Mouse (Mus musculus) heart, adult 2 months (tissue): ENCODE data around the gene Anxa8.

Source experiments
- CTCF ChIP-seq: fragments of 200-600 bp; IDR thresholded peaks from 2 replicates; pipeline ENCODE4 v1.8.1; 2022; ENCODE audit warnings: antibody characterized with exemption, mild to moderate bottlenecking, moderate library complexity
- POLR2A ChIP-seq: fragments of 200-500 bp; IDR thresholded peaks from 2 replicates; pipeline ENCODE4 v1.6.1; 2011; ENCODE audit warnings: mild to moderate bottlenecking, low read depth, low read length, control low read depth; ENCODE audit not compliant: insufficient read depth

DNA sequence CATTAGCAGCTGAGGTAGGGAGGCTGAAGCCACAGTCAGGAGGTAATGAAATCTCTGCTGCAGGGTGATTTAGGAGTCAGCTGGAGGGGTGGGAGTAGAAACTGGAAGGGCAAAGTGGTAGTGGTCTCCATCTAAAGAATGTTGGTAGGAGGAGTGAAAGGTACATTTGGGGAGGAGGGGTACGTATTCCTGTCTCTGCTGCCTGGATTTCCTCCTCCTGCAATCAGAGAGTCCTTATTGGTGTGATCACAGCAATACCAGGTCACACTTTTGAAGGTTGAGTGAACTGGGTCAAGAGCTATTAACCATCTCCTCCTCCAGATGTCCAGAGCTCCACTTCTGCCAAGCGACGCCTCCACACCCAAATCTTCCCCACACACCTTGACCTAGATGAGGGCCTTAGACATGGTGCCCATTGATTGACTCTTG is 35.2 kb downstream of the Anxa8 start:
- no peak for TF ChIP-seq POLR2A
- TF ChIP-seq CTCF: no peak
